Mouse (Mus musculus): ENCODE measurements at regions not wholly inside any gene's neighbourhood (a gene's known extent, or its start where the extent isn't known, plus 50 kb on each side); places are given as distances from the start of the nearest gene placed in this dataset.

- H3K4me2 ChIP-seq (ENCODE audit: low read depth, low read length), result no peak overlapping the region
- H3K4me1 ChIP-seq (replicated peaks; ENCODE audit: control insufficient read depth, insufficient read depth, low read length), result peaks cover under 1% of the 10 kb centered on the region; the same call in 1 of the 2 replicates
- H3K27ac ChIP-seq (ENCODE audit: low read length), result no peak overlapping the region
- WGBS, result 87% methylated on average over 1 of the region's 1 CpGs
- no peak for ATAC-seq (ENCODE audit: low read depth)
- no peaks in the 10 kb centered on the region for H3K27me3 ChIP-seq (ENCODE audit: control insufficient read depth, insufficient read depth, low read depth, low read length)
- H3K4me3 ChIP-seq (ENCODE audit: low read length), result no peak overlapping the region
- no peaks in the 10 kb centered on the region for H3K36me3 ChIP-seq (ENCODE audit: control insufficient read depth, insufficient read depth, low read length)
- no peaks in the 10 kb centered on the region for H3K9me3 ChIP-seq (ENCODE audit: control insufficient read depth, low read length)
- H3K9ac ChIP-seq (ENCODE audit: low read length), result no peak overlapping the region
Observed at GRCm38 (mm10) chr9:60931290-60931689, 136.9 kb downstream of the Uaca start.

GRCm38 (mm10) chr9:60936937-60937336 is 142.6 kb downstream of the Uaca start:
- Histone ChIP-seq H3K9ac (ENCODE audit: low read length) (no peak overlapping the region), H3K9me3 (ENCODE audit: control insufficient read depth, low read length) (0 out of 2 replicates have a peak, but pooled peaks cover 2% of the 10 kb centered on the region), H3K4me3 (ENCODE audit: low read length) (no peak overlapping the region), H3K27me3 (ENCODE audit: control insufficient read depth, insufficient read depth, low read depth, low read length) (peaks cover 3% of the 10 kb centered on the region; the same call in 1 of the 2 replicates), H3K27ac (ENCODE audit: low read length) (no peak overlapping the region), H3K4me2 (ENCODE audit: low read depth, low read length) (no peak overlapping the region), H3K4me1 (replicated peaks; ENCODE audit: control insufficient read depth, insufficient read depth, low read length) (peaks cover 3% of the 10 kb centered on the region; the same call in 1 of the 2 replicates), H3K36me3 (ENCODE audit: control insufficient read depth, insufficient read depth, low read length) (no peaks in the 10 kb centered on the region)
- 86% methylated on average over 9 of the region's 9 CpGs for WGBS
- no peak for ATAC-seq (ENCODE audit: low read depth)

DNA sequence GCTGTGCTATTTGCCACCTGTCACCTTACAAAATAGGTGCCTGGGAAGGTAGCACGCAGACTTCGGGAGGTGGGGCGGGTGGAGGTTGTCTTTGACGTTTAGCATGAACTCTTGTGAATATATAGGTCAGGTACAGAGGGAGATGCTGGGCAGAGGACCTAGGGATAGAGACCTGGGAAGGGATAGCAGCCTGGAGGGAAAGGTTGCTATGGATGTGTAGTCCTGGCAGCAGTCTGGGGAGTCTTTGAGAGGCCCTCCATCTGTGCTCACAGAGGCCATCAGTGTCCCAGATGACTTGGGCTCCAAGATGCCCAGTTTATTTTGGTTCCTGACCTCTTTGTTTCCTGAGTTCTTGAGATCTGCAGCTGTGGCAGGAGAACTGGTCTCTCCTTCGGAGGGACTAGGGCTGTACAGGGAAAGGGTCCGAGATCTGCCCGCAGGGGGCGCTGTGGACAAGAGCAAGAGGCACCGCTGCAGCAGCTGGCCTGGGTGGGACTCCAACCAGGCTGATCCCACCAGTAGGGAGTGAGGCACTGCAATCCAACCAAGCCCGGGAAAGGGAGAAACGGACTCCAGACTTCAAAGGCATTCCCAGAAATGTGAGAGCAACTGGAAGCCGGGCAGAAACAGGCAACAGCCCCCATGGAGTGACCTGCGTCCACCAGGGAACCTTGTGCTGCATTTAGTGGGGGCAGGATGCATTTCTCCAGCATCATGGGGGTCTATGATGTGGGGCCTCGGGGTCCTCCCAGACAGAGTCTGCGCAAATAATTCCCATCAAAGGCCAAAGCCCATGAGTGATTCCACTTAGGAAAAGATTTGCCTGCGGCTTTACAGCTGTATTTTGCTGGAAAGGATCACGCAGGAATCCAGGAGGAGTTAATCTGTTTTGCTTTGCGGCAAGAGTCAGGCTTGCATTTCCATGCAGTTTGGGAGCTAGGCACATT is 145.8 kb downstream of the Uaca start:
- 28% methylated on average over 18 of the region's 18 CpGs for WGBS
- Histone ChIP-seq H3K27ac (ENCODE audit: low read length) (no peak overlapping the region), H3K4me2 (ENCODE audit: low read depth, low read length) (no peak overlapping the region)

GRCm38 (mm10) chr9:60947363-60947762 is 153.0 kb downstream of the Uaca start:
- H3K4me3 ChIP-seq (ENCODE audit: low read length), result no peak overlapping the region
- no peaks in the 10 kb centered on the region for H3K36me3 ChIP-seq (ENCODE audit: control insufficient read depth, insufficient read depth, low read length)
- ATAC-seq (ENCODE audit: low read depth), result no peak
- H3K4me2 ChIP-seq (ENCODE audit: low read depth, low read length), result no peak overlapping the region
- H3K27ac ChIP-seq (ENCODE audit: low read length), result no peak overlapping the region
- peaks cover 17% of the 10 kb centered on the region for H3K4me1 ChIP-seq (replicated peaks; ENCODE audit: control insufficient read depth, insufficient read depth, low read length)
- peaks cover 4% of the 10 kb centered on the region; the same call in 1 of the 2 replicates for H3K27me3 ChIP-seq (ENCODE audit: control insufficient read depth, insufficient read depth, low read depth, low read length)
- WGBS, result 51% methylated on average over 15 of the region's 15 CpGs
- no peaks in the 10 kb centered on the region for H3K9me3 ChIP-seq (ENCODE audit: control insufficient read depth, low read length)
- H3K9ac ChIP-seq (ENCODE audit: low read length), result no peak overlapping the region

More for the DNA sequence above, 145.8 kb downstream of the Uaca start:
- Histone ChIP-seq H3K9me3 (ENCODE audit: control insufficient read depth, low read length) (0 out of 2 replicates have a peak, but pooled peaks cover 2% of the 10 kb centered on the region), H3K36me3 (ENCODE audit: control insufficient read depth, insufficient read depth, low read length) (no peaks in the 10 kb centered on the region), H3K4me3 (ENCODE audit: low read length) (no peak overlapping the region), H3K9ac (ENCODE audit: low read length) (0 out of 2 replicates have a peak overlapping the region, but pooled peaks have one; percentile 13), H3K4me1 (replicated peaks; ENCODE audit: control insufficient read depth, insufficient read depth, low read length) (peaks cover 6% of the 10 kb centered on the region; the same call in 1 of the 2 replicates), H3K27me3 (ENCODE audit: control insufficient read depth, insufficient read depth, low read depth, low read length) (peaks cover 3% of the 10 kb centered on the region; the same call in 1 of the 2 replicates)
- peak; percentile 96 for ATAC-seq (ENCODE audit: low read depth)

DNA sequence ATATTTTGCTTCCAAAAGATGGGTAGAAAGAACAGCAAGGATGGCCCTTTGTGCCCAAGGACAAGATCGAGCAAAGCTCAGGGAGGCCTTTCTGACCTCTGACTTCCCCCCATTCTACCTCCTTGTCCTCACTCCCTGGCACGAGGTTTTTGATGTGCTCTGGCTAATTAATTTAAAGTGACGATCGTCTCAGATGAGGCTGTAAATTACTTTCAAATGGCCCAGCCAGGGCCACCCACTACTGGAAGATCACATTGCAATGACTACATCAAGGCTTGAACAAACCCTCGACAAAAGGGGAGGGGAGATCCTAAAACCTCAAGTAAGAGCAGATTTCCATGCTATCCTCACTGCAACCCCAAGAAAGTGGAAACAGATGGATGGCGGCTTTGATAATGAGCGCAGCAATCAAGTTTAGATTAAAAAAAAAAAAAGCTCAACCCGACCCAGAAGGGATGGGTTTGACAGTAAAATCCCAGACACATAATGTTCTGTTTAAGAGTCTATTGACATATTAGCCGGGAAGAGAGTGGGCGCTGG is 154.3 kb downstream of the Uaca start:
- H3K27ac ChIP-seq (ENCODE audit: low read length), result no peak overlapping the region
- no peak overlapping the region for H3K4me2 ChIP-seq (ENCODE audit: low read depth, low read length)
- H3K9me3 ChIP-seq (ENCODE audit: control insufficient read depth, low read length), result no peaks in the 10 kb centered on the region
- 62% methylated on average over 10 of the region's 10 CpGs for WGBS
- H3K36me3 ChIP-seq (ENCODE audit: control insufficient read depth, insufficient read depth, low read length), result no peaks in the 10 kb centered on the region
- peaks cover 4% of the 10 kb centered on the region; the same call in 1 of the 2 replicates for H3K27me3 ChIP-seq (ENCODE audit: control insufficient read depth, insufficient read depth, low read depth, low read length)
- no peak for ATAC-seq (ENCODE audit: low read depth)
- no peak overlapping the region for H3K9ac ChIP-seq (ENCODE audit: low read length)
- H3K4me3 ChIP-seq (ENCODE audit: low read length), result no peak overlapping the region
- peaks cover 14% of the 10 kb centered on the region for H3K4me1 ChIP-seq (replicated peaks; ENCODE audit: control insufficient read depth, insufficient read depth, low read length)

DNA sequence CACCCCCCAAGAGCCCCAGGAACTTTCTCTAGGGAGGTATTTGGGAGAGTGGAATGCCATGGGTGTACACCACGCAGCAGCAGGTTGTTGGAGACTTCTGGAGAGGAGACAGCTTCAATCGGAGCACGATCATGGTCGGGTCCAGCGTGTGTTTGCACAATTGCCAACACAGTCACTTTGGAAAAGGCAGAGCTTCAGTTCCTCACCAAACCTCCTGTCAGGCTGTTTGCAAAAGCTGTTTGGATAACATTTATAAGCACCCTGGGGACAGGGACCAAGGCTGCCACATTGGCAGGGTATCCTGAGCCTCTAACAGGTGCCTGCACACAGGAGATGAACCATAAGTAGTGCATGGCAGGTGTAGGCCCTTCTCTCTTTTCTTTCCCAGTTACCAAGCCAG is 155.8 kb downstream of the Uaca start:
- 79% methylated on average over 5 of the region's 5 CpGs for WGBS
- no peak overlapping the region for H3K4me2 ChIP-seq (ENCODE audit: low read depth, low read length)
- peaks cover 4% of the 10 kb centered on the region; the same call in 1 of the 2 replicates for H3K27me3 ChIP-seq (ENCODE audit: control insufficient read depth, insufficient read depth, low read depth, low read length)
- no peak for ATAC-seq (ENCODE audit: low read depth)
- no peaks in the 10 kb centered on the region for H3K9me3 ChIP-seq (ENCODE audit: control insufficient read depth, low read length)
- H3K4me1 ChIP-seq (replicated peaks; ENCODE audit: control insufficient read depth, insufficient read depth, low read length), result peaks cover 14% of the 10 kb centered on the region
- no peak overlapping the region for H3K4me3 ChIP-seq (ENCODE audit: low read length)
- no peaks in the 10 kb centered on the region for H3K36me3 ChIP-seq (ENCODE audit: control insufficient read depth, insufficient read depth, low read length)
- no peak overlapping the region for H3K9ac ChIP-seq (ENCODE audit: low read length)
- no peak overlapping the region for H3K27ac ChIP-seq (ENCODE audit: low read length)

DNA sequence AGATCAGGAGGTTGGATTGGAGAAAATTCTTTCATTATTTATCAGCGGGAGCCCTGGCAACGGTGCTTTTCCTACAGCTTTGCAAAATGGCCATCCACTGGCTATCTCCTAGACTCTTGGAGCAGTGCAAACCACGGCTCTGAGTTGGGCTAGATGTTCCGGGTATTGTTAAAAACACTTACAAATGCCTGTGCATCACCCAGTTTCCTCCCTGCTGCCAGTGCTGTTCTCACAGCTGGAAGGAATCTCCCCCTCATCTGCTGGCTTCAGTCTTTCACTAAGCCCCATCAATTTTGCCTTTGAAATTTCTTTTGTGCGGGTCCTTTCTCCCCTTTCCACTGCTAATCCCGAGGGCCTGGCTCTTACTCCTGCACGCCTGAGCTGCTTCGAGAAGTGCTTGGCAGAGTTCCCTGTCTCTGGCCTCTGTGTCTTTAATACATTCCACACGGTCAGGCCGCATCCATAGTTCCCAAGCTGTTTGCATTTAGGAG is 156.8 kb downstream of the Uaca start:
- 15% methylated on average over 10 of the region's 10 CpGs for WGBS
- H3K4me1 ChIP-seq (replicated peaks; ENCODE audit: control insufficient read depth, insufficient read depth, low read length), result peaks cover 14% of the 10 kb centered on the region
- ATAC-seq (ENCODE audit: low read depth), result peak; percentile 92
- no peak overlapping the region for H3K4me2 ChIP-seq (ENCODE audit: low read depth, low read length)
- no peak overlapping the region for H3K4me3 ChIP-seq (ENCODE audit: low read length)
- H3K9me3 ChIP-seq (ENCODE audit: control insufficient read depth, low read length), result no peaks in the 10 kb centered on the region
- no peak overlapping the region for H3K9ac ChIP-seq (ENCODE audit: low read length)
- H3K36me3 ChIP-seq (ENCODE audit: control insufficient read depth, insufficient read depth, low read length), result no peaks in the 10 kb centered on the region
- H3K27ac ChIP-seq (ENCODE audit: low read length), result peak overlapping the region; percentile 49
- H3K27me3 ChIP-seq (ENCODE audit: control insufficient read depth, insufficient read depth, low read depth, low read length), result no peaks in the 10 kb centered on the region; the same call in 1 of the 2 replicates

- Histone ChIP-seq H3K27ac (ENCODE audit: low read length) (no peak overlapping the region), H3K9me3 (ENCODE audit: control insufficient read depth, low read length) (no peaks in the 10 kb centered on the region), H3K36me3 (ENCODE audit: control insufficient read depth, insufficient read depth, low read length) (no peaks in the 10 kb centered on the region), H3K4me3 (ENCODE audit: low read length) (no peak overlapping the region), H3K4me2 (ENCODE audit: low read depth, low read length) (no peak overlapping the region), H3K27me3 (ENCODE audit: control insufficient read depth, insufficient read depth, low read depth, low read length) (no peaks in the 10 kb centered on the region), H3K4me1 (replicated peaks; ENCODE audit: control insufficient read depth, insufficient read depth, low read length) (no peaks in the 10 kb centered on the region), H3K9ac (ENCODE audit: low read length) (no peak overlapping the region)
- WGBS, result 43% methylated on average over 5 of the region's 5 CpGs
- no peak for ATAC-seq (ENCODE audit: low read depth)
Observed at GRCm38 (mm10) chr9:60957438-60957837, 163.1 kb downstream of the Uaca start.

- WGBS, result 62% methylated on average over 6 of the region's 6 CpGs
- no peak overlapping the region for H3K4me3 ChIP-seq (ENCODE audit: low read length)
- no peaks in the 10 kb centered on the region for H3K27me3 ChIP-seq (ENCODE audit: control insufficient read depth, insufficient read depth, low read depth, low read length)
- H3K36me3 ChIP-seq (ENCODE audit: control insufficient read depth, insufficient read depth, low read length), result no peaks in the 10 kb centered on the region
- no peak for ATAC-seq (ENCODE audit: low read depth)
- H3K9me3 ChIP-seq (ENCODE audit: control insufficient read depth, low read length), result no peaks in the 10 kb centered on the region
- no peaks in the 10 kb centered on the region for H3K4me1 ChIP-seq (replicated peaks; ENCODE audit: control insufficient read depth, insufficient read depth, low read length)
- no peak overlapping the region for H3K4me2 ChIP-seq (ENCODE audit: low read depth, low read length)
- no peak overlapping the region for H3K27ac ChIP-seq (ENCODE audit: low read length)
- H3K9ac ChIP-seq (ENCODE audit: low read length), result no peak overlapping the region
Observed at GRCm38 (mm10) chr9:60959537-60959936, 165.2 kb downstream of the Uaca start.
